18 mouse cellular contexts compared by ENCODE assay signal in genomic region chr1:76585921-76586320, GRCm38 (mm10).
DNase-seq lines count a peak whose midpoint lies in the region; TF ChIP-seq lines count a peak whose summit lies in the region.
"Had no signal": no experiment of that assay in that cellular context is flagged by ENCODE, and none has a peak within 500 bp of the region (broad histone marks: within the 10 kb centered on the region; RNA-seq: fewer than 3 reads in every experiment).

No protein-coding gene starts in this region.

- DNase-seq in cerebellum, postnatal 10 days: peak; percentile 69 to 77
- no peak for DNase-seq in cerebellum, adult 2 months
- DNase-seq in cerebellum, postnatal 14 days: peak; percentile 22 to 45
- DNase-seq in cerebellum, adult 8-10 months: no peak
- peak; percentile 45 for DNase-seq in left cerebral cortex, postnatal 4 days
- DNase-seq in left cerebral cortex, adult 18-20 months (ENCODE audit: low spot score in 2 of 2): no peak
- DNase-seq: adrenal gland, adult 2 months; adrenal gland, adult 8-10 months; adrenal gland, postnatal 10 days; adrenal gland, postnatal 14 days; adrenal gland, postnatal 25 days; adrenal gland, postnatal 36 days; B cell, adult 2 months; cerebellum, adult 11 months; cerebellum, adult 11-12 months; cerebellum, adult 18-20 months had no signal

- no peaks in the 10 kb centered on the region for H3K4me1 ChIP-seq in cerebellum, adult 2 months (ENCODE audit: control insufficient read depth, insufficient read depth, low read length)

- H3K27ac ChIP-seq in cerebellum, adult 2 months (ENCODE audit: insufficient read depth, low read length): no peak overlapping the region

- WGBS in cerebellum, adult 2 months: 55% methylated on average over 2 of the region's 2 CpGs

- TF ChIP-seq CTCF in cerebellum, adult 2 months (IDR thresholded peaks at IDR 0.05; ENCODE audit: borderline replicate concordance, insufficient read depth, low read depth, low read length): no peak

- intact Hi-C loops in left cerebral cortex, postnatal 4 days (cut with DNase I): no loop called here

- no peak overlapping the region for H3K4me3 ChIP-seq in cerebellum, adult 2 months (replicated peaks; ENCODE audit: insufficient read depth, low read depth, low read length)

- TF ChIP-seq POLR2A in cerebellum, adult 2 months (IDR thresholded peaks at IDR 0.05; ENCODE audit: borderline replicate concordance, insufficient read depth, low read length): no peak

- H3K27me3 ChIP-seq in cerebellum, adult 2 months (ENCODE audit: control insufficient read depth, insufficient read depth, low read length): no peaks in the 10 kb centered on the region
- H3K27me3 ChIP-seq: CH12.LX, Patski had no signal

Comparison
In these comparisons a context has a peak if more than half of its experiments do, and no peak if none do; other contexts are left out.
1. DNase-seq: peak in cerebellum, postnatal 10 days (2 of 2), cerebellum, postnatal 14 days (2 of 2) and left cerebral cortex, postnatal 4 days (single experiment); none in cerebellum, adult 2 months (0 of 2), cerebellum, adult 8-10 months (single experiment) and left cerebral cortex, adult 18-20 months (0 of 2).